Mouse (Mus musculus): ENCODE measurements around the gene Trak2. TPM values are rescaled to one million over a fixed set of nuclear protein-coding genes. Genes with fewer than 3 reads are reported as not detected.
"Not testable (repeated sequence)": the region's sequence is repeated elsewhere in the genome, so short reads cannot be mapped to it uniquely, and the experiment has no call there.

Trak2 gene
- 10 to 100 TPM; 54.5 to 74.5 TPM for total RNA-seq (2021)
- long read RNA-seq, experiment 1, partial matches to known transcripts = 1 of 7 reads
- long read RNA-seq, experiment 1, other reads (novel, unspliced or antisense) = 5 of 7 reads
- long read RNA-seq, experiment 2, full-length matches to known transcripts = 2 of 6 reads
- long read RNA-seq, experiment 2, partial matches to known transcripts = 1 of 6 reads
- long read RNA-seq, experiment 2, other reads (novel, unspliced or antisense) = 3 of 6 reads

DNA sequence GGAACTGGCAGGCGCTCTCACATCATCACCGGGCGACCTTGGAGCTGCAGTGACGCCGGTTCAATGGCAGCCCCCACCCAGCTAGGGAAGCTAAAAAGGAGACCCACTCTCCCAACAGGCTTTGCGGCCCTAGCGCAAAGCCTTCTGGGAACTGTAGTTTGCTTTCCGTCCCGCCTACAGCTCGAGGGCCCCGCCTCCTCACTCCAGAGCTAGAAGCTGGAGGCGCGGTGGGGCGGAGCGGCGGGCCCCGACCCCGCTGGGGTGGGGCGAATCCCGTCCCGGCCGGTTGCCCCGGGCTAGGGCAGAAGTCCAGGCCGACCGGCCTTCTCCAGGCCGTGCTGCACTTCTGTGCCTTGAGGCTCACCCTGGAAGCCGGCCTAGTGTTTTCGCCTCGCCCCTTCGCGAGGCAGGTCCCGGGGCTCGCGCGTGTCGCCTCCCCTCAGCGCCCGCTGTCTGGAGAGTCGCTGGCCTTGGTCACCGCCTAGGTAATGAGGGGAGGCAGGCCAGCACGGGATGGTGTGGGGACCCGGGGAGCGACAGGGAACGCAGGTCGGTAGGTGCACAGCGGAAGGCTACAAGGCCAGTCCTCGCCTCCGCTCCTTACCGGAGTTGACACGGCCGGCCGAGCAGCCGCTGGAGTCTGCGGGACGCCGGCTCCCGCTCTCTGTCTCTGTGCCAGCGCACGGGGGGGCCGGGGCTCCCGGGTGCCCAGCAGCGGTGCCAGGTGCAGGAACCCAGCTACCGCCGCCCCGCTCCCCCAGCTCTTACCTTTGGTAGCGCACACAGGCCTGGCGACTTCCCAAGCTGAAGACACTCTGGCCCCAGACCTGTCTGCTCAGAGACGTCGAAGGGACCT, at the start of gene Trak2, which contains the start of gene Stradb:
TSS of gene Trak2 (minus strand) at position 65 of the 856 bp plus-strand sequence.
TSS of gene Stradb (plus strand) at position 157 of the 856 bp plus-strand sequence.
- peak; percentile 94 to 96 for DNase-seq

DNA sequence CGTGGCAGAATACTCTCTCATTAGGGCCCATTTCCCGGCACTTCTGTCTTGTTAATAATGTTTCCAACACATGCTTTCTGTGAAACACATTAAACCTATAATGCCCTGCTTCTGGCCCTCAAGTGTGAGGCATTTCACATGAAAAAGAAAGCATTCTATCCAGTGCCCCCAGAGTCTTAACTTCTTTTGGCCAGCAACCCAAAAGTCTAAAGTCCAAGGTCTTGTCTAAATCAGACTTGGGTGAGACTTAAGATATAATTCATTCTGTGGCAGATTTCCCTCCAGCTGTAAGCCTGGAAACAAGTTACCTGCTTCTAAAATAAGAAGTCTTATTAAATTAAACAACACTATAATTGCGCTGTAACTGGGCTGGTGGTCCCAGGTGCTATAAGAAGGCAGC, 48.3 kb upstream of the Trak2 start:
- no peak for DNase-seq

DNA sequence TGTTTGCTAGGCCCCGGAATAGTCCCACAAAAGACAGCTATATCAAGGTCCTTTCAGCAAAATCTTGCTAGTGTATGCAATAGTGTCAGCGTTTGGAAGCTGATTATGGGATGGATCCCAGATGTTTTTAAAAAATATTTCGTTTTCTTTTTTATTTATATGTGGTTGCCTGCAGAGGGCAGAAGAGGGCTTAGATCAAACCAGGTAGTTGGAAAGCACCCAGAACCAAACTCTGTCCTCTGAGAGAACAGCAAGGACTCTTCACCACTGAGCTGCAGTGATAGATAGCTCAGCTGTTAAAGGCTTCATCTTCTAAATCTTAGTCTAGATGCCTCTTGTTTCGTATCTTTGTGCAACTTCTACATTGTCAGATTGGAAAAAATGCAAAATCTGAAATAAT, 36.0 kb upstream of the Trak2 start:
- DNase-seq = peak; percentile 29 to 48

DNA sequence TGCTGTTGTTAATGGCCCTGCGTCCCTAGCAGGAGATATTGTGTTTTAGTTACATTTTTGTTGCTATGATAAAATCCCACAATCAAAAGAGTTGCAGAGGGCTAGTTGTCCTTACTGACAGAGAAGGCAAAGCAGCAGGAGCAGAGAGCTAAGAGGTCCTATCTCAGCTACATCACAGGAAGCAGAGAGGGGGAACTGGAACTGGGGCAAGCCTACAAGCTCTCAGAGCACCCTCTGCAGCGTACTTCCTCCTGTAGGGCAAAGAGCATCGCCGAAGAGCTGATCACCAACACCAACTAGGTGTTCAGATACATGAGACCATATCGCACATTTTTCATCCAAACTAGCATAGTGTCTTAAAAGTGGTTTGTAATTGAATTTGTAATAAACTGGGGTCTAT, 22.1 kb upstream of the Trak2 start:
- no peak for DNase-seq

DNA sequence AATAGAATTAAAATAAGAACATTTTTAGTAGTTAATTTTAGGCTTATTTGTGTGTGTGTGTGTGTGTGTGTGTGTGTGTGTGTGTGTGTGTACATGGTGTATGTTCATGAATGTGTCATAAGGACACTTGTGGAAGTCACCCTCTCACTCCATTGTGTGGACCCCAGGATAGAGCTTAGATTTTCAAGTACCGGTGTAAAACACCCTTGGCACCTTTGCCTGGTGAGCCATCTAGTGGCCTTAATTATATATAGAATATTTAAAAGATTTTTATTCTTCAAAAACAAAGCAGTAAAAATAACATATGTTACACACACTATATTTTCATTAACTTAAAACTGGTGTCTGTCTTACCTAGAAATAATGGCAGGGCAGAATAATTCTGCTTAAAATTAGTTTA, 20.5 kb upstream of the Trak2 start:
- no peak for DNase-seq

DNA sequence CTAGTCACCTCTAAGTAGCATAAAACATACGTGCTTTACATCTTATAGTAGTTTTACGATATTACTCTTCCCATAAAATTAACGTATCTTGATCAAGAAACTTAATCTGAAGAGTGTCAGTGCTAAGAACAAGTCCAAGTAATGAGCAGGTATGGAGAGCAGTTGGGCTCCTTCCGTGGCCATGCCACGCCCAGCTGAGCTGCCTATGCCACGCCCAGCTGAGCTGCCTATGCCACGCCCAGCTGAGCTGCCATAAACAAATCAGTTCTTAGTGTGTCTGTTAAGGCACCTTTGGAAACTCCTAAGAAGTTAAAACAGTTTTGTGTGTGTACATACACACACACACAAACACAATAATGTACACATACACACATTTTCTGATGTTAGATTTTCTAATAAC, 19.9 kb upstream of the Trak2 start:
- no peak for DNase-seq

DNA sequence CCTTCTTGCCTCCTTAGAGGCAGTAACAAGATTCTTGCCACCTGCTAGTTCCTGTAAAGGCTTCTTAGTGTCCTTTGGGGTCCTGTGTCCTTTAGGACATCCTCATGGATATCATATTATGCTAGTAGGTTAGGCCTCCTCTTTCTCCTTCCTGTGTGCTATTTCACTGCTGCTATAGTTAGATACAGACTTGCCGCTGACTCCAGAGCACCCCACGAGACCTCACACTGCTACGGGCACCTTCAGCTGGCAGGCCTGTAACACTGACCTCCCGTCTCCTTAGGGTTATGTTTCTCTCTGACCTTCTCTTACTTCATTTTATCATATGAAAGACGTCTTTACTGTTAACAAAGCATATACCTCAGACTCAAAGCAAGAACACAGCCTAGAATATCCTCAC, 11.4 kb upstream of the Trak2 start:
- no peak for DNase-seq

DNA sequence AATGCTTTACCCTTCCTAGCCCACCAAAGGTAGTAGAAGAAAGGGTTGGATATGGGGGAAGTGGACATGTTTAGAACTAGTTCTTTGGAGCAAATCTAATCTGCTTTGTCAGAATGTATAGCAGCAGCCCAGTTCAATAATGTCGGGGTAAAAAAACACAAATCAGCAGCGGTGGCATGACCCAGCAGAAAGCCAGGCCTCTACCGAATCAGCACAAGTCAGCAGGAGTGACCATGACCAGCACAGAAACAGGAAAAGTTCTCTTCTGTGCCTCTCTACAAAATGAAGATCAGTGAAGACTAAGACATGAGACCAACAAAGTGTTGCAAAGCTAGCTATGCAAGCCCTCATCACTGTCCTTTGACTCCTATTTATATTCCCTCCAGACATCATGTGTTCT, 9.0 kb upstream of the Trak2 start:
- no peak for DNase-seq

DNA sequence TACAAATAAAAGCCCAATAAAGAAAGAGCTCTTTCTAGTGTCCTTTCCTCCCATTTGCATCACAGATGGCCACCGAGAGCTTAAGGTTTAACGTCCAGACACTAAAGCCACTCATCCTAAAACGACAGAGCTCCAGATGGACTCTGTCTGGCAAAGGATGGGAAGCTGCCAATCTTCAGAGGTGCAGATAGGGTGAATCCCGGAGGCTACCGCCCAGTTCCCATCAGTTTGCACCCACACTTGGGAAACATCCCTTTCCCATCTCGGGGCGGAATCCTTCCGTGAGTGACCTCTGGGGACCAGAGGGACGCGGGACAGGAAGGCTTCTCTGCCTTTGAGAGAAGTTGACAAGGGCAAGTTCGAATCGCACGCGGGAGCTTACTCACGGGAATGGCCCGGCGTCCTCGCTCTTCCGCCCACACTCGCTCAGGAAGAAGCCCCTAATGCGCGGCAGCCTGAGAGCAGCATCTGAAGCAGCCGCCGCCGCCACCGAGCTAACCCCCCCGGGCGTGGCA, 322 bp downstream of the Trak2 start:
- DNase-seq = no peak

DNA sequence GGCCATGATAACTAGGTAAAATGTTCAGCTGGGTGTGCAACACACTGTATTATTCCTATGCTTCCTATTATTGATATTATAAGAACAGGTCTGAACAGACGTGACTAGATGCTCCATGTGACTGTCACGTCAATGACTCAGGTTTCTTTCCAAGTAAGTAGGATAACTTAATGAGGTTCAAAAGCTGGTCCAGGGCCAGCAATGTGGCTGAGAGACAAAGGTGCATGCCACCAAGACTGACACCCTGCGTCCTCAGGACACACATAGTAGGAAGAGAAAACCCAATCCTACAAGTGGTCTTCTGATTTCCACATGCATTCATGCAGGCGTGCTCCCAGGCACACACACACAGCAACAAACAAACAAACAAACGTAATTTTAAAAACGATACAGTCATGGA, 2.1 kb downstream of the Trak2 start:
- DNase-seq = no peak

DNA sequence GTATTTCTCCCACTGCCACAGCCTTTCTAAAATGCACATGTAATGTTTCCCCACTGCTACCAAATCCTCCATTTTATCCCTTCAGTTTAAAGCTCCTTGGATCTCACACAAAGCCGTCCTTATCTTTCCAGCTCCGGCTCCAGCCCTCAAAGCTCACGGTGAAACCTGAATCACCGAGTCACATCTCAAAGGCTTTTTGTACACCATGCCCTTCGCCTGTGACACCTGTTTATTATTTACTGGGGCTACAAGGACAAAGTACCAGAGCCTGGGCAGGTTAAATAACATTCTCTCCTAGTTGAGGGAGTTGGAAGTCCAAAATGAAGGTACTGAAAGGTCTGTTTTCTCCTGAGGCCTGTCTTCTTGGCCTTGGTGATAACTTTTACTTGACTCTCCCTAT, 3.2 kb downstream of the Trak2 start:
- no peak for DNase-seq

DNA sequence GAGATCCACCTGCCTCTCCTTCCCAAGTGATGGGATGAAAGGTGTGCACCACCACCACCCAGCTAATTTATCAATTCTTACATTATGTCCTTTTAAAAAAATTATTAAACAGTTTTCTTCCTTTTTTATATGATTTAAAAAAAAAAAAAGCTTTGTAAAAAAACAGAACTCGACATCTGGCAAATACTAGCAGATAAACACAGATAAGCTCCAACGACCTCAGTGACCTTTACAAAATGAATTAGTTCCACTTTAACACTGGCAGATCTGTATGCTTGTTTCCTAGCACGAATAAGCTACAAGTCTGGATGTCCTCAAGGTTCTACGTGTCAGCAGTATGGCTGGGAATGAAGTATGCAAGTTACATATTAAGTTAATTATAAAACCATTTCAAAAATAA, 5.7 kb downstream of the Trak2 start:
- no peak for DNase-seq

DNA sequence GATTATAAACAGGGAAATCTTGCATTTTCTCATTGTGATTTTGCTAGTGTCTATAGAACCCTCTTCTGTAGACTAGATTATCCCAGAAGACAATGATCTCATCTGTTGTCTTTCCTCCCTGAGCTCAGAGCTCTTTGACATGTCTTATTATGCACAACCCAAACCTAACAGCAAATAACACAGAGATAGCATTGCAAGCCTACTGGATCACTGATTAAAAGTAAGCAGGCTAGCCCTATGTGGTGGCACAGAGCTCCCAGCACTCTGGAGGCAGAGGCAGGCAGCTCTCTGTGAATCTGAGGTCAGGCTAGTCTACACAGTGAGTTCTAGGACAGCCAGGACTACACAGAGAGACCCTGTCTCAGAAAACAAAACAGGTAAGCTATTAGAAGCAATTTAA, 10.4 kb downstream of the Trak2 start:
- no peak for DNase-seq

DNA sequence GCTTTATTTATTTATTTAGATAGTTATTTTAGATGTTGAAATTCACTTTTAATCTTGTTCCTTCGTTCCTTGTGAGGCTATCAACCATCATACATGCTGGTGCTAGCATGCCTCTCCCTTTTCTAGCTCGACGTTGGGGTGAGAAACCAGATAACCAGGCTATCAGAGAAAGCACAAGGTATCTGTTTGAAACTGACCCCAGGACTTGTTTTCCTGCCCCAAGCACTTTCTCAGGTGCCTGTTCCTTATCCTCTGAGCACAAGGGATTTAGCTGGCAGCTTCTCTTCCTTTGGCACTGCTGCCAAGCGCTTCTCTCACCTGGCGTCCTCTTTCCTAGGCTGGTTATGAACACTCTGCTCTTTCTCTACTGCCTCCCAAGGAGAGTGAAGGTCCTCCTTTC, 10.8 kb downstream of the Trak2 start:
- no peak for DNase-seq

DNA sequence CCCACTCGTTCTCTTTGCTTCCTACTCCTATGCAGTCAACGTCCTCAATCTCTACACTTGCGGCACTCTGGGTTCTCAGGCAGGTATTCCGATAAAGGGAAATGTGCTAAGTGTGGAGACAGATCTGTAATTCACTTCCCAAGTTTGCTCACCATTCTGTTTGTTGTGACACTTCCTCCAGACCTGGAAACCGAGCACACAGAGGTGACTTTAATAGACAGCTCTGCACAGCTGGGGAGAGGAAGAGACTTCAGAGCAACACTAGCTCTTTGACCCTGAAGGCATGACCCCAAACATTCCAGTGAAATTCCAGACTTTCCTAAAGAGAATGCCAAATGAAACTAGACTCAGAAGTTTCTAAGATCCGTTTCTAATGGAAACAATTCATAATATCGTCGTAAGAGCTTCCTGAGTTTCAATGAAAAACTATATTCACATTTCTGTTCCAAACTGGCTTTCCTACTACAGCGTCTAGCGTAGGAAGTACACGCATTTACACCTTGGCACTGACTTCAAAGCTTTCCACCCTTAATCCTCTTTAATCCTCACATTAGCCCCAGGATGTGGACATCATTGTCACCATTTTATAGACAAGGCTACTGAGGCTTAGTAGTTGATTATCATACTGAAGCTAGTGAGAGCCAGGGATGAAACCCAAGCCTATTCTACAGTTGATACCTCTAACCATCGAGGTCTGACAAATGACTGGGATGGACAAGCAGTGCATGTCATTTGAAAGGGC, 11.9 kb downstream of the Trak2 start:
- peak in 1 of 2 experiments; percentile 55 for DNase-seq

DNA sequence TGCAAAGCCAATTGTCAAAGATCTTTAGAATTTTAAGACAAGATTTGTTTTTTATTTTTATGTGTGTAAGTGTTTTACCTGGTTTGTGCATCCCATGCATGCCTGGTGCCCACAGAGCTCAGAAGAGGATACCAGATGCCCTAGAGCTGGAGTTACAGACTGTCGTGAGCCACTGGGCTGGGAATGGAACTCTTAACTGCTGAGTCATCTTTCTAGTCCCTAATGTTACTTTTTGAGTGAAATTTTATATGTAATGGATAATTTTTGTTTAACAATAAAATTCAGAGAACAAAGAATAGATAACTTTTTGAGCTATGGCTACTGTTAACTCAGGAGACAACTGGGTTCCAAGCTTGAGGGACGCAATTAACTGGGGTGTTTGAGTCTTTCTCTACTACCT, 13.5 kb downstream of the Trak2 start:
- no peak for DNase-seq

DNA sequence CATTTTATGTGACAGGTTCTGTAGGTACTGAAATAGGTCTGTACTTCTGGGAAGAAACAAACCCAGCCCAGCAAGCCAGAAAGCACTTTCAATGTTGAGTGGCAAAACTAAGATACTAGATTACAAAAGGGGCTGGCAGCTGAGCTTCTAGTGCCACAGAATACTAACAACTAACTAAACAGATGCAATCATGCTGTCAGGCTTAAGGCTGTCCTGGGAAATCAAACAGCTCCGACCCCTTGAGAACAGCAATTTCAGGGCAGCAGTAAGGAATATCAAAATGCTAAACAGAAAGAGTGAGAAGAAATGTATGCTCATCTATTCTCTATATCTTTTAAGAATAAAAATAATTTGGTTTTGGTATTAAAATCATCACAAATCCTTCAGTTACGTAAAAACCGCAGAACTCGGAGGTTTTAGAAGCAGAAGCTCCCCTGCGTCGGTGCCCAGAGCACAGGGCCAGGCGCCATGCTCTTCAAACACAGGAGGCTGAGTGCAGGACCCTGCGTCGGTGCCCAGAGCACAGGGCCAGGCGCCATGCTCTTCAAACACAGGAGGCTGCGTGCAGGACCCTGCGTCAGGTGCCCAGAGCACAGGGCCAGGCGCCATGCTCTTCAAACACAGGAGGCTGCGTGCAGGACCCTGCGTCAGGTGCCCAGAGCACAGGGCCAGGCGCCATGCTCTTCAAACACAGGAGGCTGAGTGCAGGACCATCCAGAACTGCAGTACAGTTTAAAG, 14.3 kb downstream of the Trak2 start:
- not testable (repeated sequence) for DNase-seq

DNA sequence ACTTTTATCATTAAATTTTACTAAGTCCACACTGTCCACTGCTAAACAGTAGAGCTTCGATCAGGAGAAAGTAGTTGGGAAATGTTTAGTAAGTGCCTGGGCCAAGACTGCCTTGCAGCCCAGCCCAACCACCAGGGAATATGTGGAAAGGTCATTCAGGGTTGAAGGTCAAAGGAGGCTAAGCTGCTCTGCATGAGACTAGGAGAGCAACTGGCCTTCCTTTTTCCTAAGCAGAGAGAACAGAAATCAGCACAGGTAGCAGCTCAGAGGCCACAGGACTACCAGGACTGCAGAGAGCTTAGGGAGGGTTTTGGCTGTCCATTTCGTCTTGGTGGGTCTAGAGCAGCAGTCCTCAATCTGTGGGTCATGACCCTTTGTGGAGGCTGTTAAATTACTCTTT, 15.3 kb downstream of the Trak2 start:
- peak in 1 of 2 experiments; percentile 54 for DNase-seq

DNA sequence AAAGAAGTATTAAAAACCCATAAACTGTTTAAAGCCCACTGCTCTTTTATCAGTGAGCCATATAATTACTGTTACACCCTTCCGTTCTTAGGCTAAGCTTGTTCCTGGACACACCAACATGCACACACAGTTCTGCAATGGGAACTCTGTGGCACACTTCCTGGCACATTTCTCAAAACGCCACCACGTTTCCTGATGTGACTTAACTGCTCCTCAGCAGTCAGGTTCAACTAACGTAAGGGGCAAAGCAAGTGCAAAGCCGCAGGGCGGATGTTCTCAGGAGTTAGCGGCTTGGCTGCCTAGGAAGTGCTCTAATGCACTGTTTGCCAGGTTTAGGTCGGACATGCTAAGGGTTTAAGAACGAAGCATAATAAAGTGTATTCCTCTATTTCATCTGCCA, 17.0 kb downstream of the Trak2 start:
- DNase-seq = peak; percentile 24 to 37

DNA sequence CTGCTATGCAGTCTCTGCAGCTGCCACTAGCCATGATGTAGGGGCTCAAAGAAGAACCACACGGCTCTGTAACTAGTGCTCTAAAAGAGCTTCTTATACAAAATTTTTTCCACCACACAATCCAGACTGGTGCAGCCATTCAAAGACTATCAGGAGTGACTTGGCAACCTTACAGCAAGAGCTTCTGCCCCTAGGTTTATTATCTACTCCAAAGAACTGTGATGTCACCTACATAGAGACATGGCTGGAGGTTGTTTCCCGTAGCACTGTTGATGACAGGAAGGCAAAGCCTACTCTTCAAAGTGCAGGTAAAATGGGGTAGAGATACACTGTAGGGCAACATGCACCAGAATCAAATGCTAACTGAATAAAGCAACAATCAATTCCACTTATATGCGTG, 17.5 kb downstream of the Trak2 start:
- no peak for DNase-seq

DNA sequence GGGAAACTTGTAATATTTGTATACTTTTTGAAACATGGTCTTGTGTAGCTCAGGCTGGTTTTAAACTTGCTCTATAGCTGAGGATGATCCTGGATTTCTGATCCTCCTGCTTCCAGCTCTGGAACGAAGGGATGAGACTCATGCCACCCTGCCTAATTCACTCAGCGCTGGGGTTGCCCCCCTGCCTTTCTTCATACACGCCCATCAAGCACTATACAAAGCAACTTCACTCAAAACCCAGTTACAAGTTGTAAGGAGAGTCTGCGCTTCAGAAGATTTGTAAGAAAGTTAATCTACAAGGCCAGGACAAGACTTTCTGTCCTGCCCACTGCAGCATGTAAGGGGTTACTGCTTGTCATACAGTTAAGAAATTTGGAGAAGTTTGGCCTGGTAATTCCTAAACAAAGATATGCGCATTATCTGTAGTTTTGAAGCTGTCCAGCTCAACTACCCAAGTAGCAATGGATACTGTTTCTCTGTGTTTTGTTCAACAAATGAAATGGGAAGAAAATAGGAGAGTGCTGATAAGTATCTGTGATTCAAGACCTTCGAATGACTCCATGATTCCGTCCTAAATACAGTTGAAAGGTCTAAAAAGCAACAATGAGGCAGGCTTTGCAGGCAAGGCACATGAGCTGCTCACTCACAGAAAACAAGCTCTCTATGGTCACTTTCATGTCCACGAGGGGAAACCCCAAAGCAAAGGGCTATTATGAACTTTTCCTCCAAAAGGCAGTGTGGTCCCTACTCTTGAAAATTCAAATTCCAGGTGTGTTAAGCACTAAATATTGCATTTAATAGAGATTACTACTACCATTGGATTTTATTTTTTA, 18.4 kb downstream of the Trak2 start:
- DNase-seq = no peak
